Mouse (Mus musculus) olfactory bulb, adult 2 months (tissue): ENCODE measurements at regions not wholly inside any gene's neighbourhood (a gene's known extent, or its start where the extent isn't known, plus 50 kb on each side); places are given as distances from the start of the nearest gene placed in this dataset.

Source experiments
- H3K27ac ChIP-seq: fragments of 200-500 bp; 2 replicates; pipeline ENCODE4 v1.5.1; 2012; ENCODE audit warnings: low read depth, low read length; ENCODE audit not compliant: insufficient read depth
- H3K4me1 ChIP-seq: fragments of 200-500 bp; 2 replicates; pipeline ENCODE4 v1.6.1; 2012; ENCODE audit warnings: low read length; ENCODE audit not compliant: control insufficient read depth, insufficient read depth
- H3K4me3 ChIP-seq: fragments of 200-500 bp; 2 replicates; pipeline ENCODE4 v1.5.1; 2012; ENCODE audit warnings: mild to moderate bottlenecking, low read depth, low read length, moderate library complexity; ENCODE audit not compliant: insufficient read depth
- CTCF ChIP-seq: fragments of 200-500 bp; IDR thresholded peaks from 2 replicates; pipeline ENCODE4 v1.5.1; 2012; ENCODE audit warnings: low read depth, mild to moderate bottlenecking, low read length, moderate library complexity; ENCODE audit not compliant: insufficient read depth
- POLR2A ChIP-seq: fragments of 200-500 bp; IDR thresholded peaks from 2 replicates; pipeline ENCODE4 v1.6.1; 2012; ENCODE audit warnings: mild to moderate bottlenecking, low read depth, low read length, moderate library complexity; ENCODE audit not compliant: insufficient read depth
- WGBS: fragments of 180-500 bp; shearing (Covaris S2); methylation state at CpG from one replicate; pipeline ENCODE4 v1.1.7; 2018; 5-methylcytosine and 5-hydroxymethylcytosine counted together

DNA sequence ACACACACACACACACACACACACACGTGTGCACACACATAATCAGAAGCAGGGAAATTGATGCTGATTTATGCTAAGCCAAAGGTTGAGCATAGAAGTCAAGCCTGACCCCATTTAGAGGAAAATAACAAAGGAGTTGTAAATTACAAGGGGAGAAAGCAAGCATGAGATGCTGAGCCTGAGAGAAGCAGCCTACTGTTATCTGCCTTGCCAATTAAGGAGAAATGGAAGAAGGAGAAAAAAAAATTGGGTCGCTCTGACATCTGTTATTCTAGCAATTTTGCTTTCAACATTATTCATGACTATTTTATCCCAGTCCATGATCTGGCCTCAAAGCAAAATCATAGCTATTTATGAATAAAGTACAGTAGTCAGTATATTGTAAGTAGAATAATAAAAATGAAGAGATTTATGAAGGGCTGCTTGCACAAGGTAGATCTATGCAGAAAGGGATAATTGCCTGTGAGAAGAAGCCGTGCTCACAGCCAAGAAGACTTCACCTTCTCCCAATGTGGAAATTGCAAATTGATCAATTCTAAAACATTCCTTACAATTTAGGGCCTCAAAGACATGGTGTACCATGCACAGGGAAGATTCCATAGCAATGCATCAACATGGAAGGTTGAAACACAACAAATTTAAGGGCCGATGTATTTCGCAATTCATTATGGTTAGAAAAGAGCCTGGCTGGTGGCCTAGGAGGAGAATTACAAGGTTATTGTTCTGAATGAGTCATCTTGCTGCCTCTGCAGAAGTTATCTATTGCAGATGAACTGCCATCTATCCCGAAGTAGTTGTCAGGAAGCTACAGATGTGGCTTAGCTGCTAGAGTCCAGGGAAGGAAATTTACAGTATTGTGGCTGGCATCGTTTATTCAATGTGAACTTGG, 585.7 kb downstream of the Zfp619 start:
- Histone ChIP-seq H3K4me1 (no peaks in the 10 kb centered on the region), H3K27ac (no peak overlapping the region), H3K4me3 (no peak overlapping the region)
- no peak for TF ChIP-seq POLR2A
- TF ChIP-seq CTCF = no peak
- 70% methylated on average over 7 of the region's 7 CpGs for WGBS

DNA sequence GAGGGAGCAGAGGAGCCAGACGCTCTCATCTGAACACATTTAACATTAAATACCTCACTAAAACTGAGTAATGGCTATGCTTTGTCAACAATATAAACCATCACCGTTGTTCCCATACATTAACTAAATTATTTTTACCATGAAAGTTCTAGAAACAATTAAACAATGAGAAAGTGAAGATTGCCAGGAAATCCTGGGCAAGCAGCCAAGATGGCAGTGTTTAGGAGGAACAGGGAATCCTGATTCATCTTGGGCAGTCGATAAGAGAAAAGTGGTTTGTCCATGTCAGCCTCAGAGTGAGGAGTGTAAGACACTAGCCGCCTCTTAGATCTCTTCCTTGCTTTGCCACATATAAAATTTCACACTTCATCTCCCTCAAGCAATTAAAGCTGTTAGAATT, 625.3 kb downstream of the Zfp619 start:
- TF ChIP-seq POLR2A (no peak), CTCF (no peak)
- H3K4me3 ChIP-seq = no peak overlapping the region
- WGBS = 40% methylated on average over 4 of the region's 4 CpGs
- H3K27ac ChIP-seq = no peak overlapping the region
- no peaks in the 10 kb centered on the region for H3K4me1 ChIP-seq

DNA sequence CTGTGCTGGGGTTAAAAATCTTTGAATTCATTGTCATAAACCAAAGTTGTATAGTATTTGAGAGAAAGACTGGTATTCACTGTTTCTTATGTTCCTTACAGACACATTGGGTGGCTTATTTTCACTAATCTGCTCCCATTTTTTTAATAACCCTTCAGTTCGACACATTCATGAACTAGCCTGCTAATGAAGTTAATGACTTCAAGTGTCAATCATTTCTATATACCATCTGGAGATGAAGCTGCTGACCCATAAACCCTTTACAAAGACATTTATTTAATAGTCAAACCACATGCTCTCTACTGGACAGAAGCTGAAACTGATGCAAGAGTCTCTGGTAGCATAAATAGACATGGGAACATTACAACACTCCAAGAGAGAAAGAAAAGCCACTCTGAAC, 626.9 kb downstream of the Zfp619 start:
- no peak overlapping the region for H3K4me3 ChIP-seq
- WGBS = 53% methylated on average over 1 of the region's 1 CpGs
- H3K4me1 ChIP-seq = no peaks in the 10 kb centered on the region
- H3K27ac ChIP-seq = no peak overlapping the region
- no peak for TF ChIP-seq POLR2A
- TF ChIP-seq CTCF = no peak

DNA sequence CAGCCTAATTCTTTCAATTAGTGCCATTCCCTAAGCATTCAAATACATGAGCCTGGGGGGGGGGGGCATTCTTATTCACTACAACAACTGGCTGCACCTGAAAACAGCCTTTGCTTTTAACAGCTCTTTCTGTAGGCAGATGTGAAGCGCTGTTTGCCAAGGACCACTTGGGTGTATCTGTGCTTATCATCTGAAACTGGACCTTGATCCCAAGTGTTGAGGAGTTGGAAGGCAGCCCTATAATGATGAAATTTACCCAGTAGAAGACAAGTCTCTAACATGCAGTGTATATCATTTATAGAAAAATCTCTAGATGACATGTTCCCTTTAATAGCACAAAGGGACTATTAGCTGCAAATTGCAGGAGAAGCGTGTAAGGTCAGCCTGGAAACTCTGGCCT, 660.0 kb downstream of the Zfp619 start:
- H3K4me1 ChIP-seq = no peaks in the 10 kb centered on the region
- WGBS = 96% methylated on average over 2 of the region's 2 CpGs
- H3K4me3 ChIP-seq = no peak overlapping the region
- H3K27ac ChIP-seq = no peak overlapping the region
- TF ChIP-seq CTCF (no peak), POLR2A (no peak)

DNA sequence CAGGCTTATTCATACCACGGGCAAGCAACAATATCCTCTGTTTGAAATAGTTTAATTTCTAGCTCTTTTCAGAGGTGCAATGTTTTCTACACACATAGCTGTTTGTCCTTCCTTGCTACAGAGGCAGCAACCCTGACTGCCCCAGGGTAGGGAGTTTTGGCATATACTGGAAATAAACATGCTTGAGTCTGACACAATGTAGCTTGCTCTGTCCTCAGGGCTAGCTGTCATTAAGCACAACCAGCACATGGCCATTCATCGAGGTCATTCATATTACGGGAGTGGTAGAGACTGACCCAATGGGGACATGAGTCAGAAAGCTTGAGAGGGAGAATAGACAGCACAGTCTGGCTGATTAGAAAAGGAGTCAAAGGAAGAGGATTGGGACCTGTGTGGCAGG, 677.8 kb downstream of the Zfp619 start:
- no peak for TF ChIP-seq CTCF
- TF ChIP-seq POLR2A = no peak
- Histone ChIP-seq H3K4me1 (no peaks in the 10 kb centered on the region), H3K4me3 (no peak overlapping the region), H3K27ac (no peak overlapping the region)
- 69% methylated on average over 3 of the region's 3 CpGs for WGBS

DNA sequence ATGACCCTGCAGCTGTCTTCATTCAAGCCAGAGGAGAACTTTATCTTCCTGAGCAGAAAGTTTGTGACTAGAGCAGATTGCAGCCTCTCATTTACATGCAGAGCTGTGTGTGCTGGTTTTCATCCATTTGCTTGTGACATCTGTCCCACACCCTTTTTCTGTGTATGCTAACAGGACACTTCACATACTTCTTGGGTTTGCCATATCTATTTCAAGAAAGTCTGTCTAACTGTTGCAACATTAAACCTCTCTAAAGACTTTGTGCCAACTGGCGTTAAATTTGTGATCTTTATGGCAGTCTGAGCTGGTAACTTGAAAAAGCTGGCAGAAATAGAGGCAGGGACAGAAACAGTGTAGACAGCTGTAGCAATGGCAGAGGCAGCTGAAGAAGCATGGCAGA, 685.0 kb downstream of the Zfp619 start:
- 86% methylated on average over 1 of the region's 1 CpGs for whole genome bisulfite sequencing
- Histone ChIP-seq H3K4me1 (no peaks in the 10 kb centered on the region), H3K27ac (no peak overlapping the region), H3K4me3 (no peak overlapping the region)
- no peak for TF ChIP-seq CTCF
- TF ChIP-seq POLR2A = no peak

DNA sequence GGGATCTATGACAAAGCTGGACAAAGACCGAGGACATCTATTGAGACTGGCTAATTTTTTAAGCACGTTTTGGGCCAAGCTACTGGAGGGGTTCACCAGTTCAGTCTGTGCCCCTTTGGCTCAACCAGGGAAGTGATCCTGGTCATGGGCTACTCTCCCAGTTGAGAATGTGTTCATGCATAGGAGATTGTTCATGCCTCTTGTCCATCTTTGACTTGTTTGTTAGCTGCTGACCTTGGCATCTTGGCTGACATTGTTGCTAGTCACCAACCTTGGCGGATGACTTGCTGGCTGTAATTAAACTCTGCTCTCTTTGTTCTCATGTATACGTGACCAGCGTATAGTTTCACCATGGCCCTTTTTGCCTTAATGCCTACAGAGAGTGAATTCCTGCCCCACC, 686.2 kb upstream of the Vstm2b start:
- 84% methylated on average over 5 of the region's 5 CpGs for WGBS
- TF ChIP-seq POLR2A = no peak
- TF ChIP-seq CTCF = no peak
- Histone ChIP-seq H3K4me3 (no peak overlapping the region), H3K4me1 (no peaks in the 10 kb centered on the region), H3K27ac (no peak overlapping the region)

DNA sequence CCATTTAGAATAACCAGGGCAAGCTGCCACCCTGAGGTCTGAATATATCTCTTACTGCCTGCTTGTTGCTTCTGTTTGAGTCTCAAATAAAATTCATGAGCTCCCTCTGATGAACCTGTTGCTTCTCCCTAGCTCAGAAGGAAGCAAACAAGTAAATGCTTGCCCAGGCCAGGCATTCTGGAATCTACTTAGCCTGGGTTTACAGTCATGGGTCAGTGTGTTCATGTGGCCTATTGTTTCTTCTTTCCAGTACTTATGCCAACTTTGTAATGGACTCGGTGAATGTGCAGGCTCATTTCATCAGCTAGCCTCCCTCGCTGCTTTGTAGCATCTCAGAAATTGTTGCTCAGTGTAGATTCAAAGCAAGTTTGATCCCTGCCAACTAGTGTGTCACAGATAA, 685.6 kb upstream of the Vstm2b start:
- no peak overlapping the region for H3K27ac ChIP-seq
- no peak overlapping the region for H3K4me3 ChIP-seq
- WGBS = 58% methylated on average over 2 of the region's 2 CpGs
- no peak for TF ChIP-seq POLR2A
- TF ChIP-seq CTCF = no peak
- no peaks in the 10 kb centered on the region for H3K4me1 ChIP-seq

DNA sequence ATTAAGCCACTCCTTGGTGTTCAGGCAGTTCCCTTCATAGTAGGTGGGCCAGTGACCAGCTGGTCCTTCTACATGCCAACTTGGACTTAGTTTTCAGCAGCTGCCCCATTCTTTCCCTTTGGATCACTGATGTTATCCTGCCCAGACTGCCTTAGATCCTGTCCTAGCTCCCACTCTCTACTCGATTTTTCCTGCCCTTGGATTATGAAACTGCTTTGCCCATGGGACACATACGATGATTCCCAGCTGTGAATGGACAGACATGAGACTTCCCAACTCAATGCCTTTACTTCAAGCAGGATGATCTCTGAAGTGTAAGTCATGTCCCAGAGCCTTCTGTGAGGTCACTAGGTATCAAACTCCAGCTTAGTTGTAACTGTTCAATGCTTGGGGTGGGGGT, 684.5 kb upstream of the Vstm2b start:
- WGBS = 60% methylated on average over 2 of the region's 2 CpGs
- no peak overlapping the region for H3K27ac ChIP-seq
- TF ChIP-seq POLR2A (no peak), CTCF (no peak)
- H3K4me3 ChIP-seq = no peak overlapping the region
- H3K4me1 ChIP-seq = no peaks in the 10 kb centered on the region
